Mouse (Mus musculus): ENCODE results near the gene Hs2st1. TPM values are rescaled to one million over a fixed set of nuclear protein-coding genes. Genes with fewer than 3 reads are reported as not detected.

Gene Hs2st1
- total and polyA plus RNA-seq, 3 experiments: 13.6 to 16.1 TPM; not detected in 1

- no peak overlapping the region for H3K9ac ChIP-seq (ENCODE audit: control insufficient read depth, low read depth, low read length, poor library complexity, severe bottlenecking)
- no peaks in the 10 kb centered on the region for H3K36me3 ChIP-seq (ENCODE audit: control insufficient read depth in 1 of 2, insufficient read depth in 2 of 2, low read length in 2 of 2)
- no peak for DNase-seq (ENCODE audit: low read depth, low spot score)
- no peak overlapping the region for H3K27ac ChIP-seq (ENCODE audit: control insufficient read depth, low read depth, low read length)
- H3K4me1 ChIP-seq (ENCODE audit: control insufficient read depth in 1 of 2, insufficient read depth in 2 of 2, low read length in 2 of 2): no peaks in the 10 kb centered on the region
- no peaks in the 10 kb centered on the region for H3K9me3 ChIP-seq (replicated peaks; ENCODE audit: insufficient read depth, low read length)
- no peaks in the 10 kb centered on the region for H3K27me3 ChIP-seq (ENCODE audit: control insufficient read depth in 1 of 2, insufficient read depth in 2 of 2, low read length in 2 of 2)
- no peak for TF ChIP-seq GABPA (IDR thresholded peaks at IDR 0.05; ENCODE audit: low read depth, low read length)
- no peak for TF ChIP-seq TCF12 (IDR thresholded peaks at IDR 0.05; ENCODE audit: low read depth, low read length)
- no peak overlapping the region for H3K4me3 ChIP-seq (ENCODE audit: control insufficient read depth in 1 of 2, insufficient read depth in 1 of 2, low read depth in 2 of 2, low read length in 2 of 2)
- H3K79me2 ChIP-seq (ENCODE audit: control insufficient read depth, insufficient read depth, low read length, poor library complexity): peaks cover 2% of the 10 kb centered on the region; the same call in 1 of the 2 replicates
These were observed 89.4 kb downstream of the Hs2st1 start for GRCm38 (mm10) chr3:144480595-144480994.

GRCm38 (mm10) chr3:144478427-144478794 lies 91.6 kb downstream of the Hs2st1 start:
- TF ChIP-seq POLR2AphosphoS5 (IDR thresholded peaks at IDR 0.05; ENCODE audit: borderline replicate concordance, low read depth, low read length) (no peak), SMC3 (IDR thresholded peaks at IDR 0.05; ENCODE audit: low read depth, low read length) (no peak), UBTF (IDR thresholded peaks at IDR 0.05; ENCODE audit: borderline replicate concordance, insufficient read depth, low read depth, low read length) (no peak), EP300 (IDR thresholded peaks at IDR 0.05; ENCODE audit: low read depth in 1 of 2, low read length in 2 of 2) (no peak), RAD21 (IDR thresholded peaks at IDR 0.05; ENCODE audit: low read depth, low read length) (no peak), KAT2A (conservative IDR thresholded peaks at IDR 0.05; ENCODE audit: low read depth, low read length) (no peak), ZMIZ1 (IDR thresholded peaks at IDR 0.05; ENCODE audit: low read depth, low read length) (no peak), MEF2A (IDR thresholded peaks at IDR 0.05; ENCODE audit: extremely low read depth, insufficient replicate concordance, low read depth, low read length, poor library complexity, severe bottlenecking) (no peak), CTCF (IDR thresholded peaks at IDR 0.05 in 2 of 3, conservative IDR thresholded peaks at IDR 0.05 in 1 of 3; ENCODE audit: control insufficient read depth in 1 of 3, insufficient read depth in 1 of 3, low read depth in 2 of 3, low read length in 3 of 3, poor library complexity in 1 of 3, severe bottlenecking in 1 of 3) (no peak), JUND (IDR thresholded peaks at IDR 0.05; ENCODE audit: low read depth, low read length) (no peak), ZNF384 (IDR thresholded peaks at IDR 0.05; ENCODE audit: low read depth, low read length) (no peak), USF2 (IDR thresholded peaks at IDR 0.05; ENCODE audit: borderline replicate concordance in 1 of 2, insufficient read depth in 1 of 2, low read depth in 1 of 2, low read length in 2 of 2) (no peak)
- Histone ChIP-seq H3K9me3 (replicated peaks; ENCODE audit: insufficient read depth, low read length) (no peaks in the 10 kb centered on the region), H3K4me3 (ENCODE audit: control insufficient read depth in 1 of 2, insufficient read depth in 1 of 2, low read depth in 2 of 2, low read length in 2 of 2) (no peak overlapping the region), H3K36me3 (ENCODE audit: control insufficient read depth in 1 of 2, insufficient read depth in 2 of 2, low read length in 2 of 2) (no peaks in the 10 kb centered on the region), H3K4me1 (ENCODE audit: control insufficient read depth in 1 of 2, insufficient read depth in 2 of 2, low read length in 2 of 2) (no peaks in the 10 kb centered on the region), H3K27ac (ENCODE audit: control insufficient read depth, low read depth, low read length) (no peak overlapping the region), H3K27me3 (ENCODE audit: control insufficient read depth in 1 of 2, insufficient read depth in 2 of 2, low read length in 2 of 2) (no peaks in the 10 kb centered on the region), H3K9ac (ENCODE audit: control insufficient read depth, low read depth, low read length, poor library complexity, severe bottlenecking) (no peak overlapping the region), H3K79me2 (ENCODE audit: control insufficient read depth, insufficient read depth, low read length, poor library complexity) (no peaks in the 10 kb centered on the region)
- no peak for DNase-seq (ENCODE audit: low read depth, low spot score)

All from MEL (cell line).